Mouse (Mus musculus): ENCODE data around the gene Eef1akmt3. TPM values are rescaled to one million over a fixed set of nuclear protein-coding genes. Genes with fewer than 3 reads are reported as not detected.

The Eef1akmt3 gene
- not detected for polyA plus RNA-seq (2014; fragmentation: Illumina TruSeq; extraction: RNeasy Lipid Tissue Mini Kit (QIAGEN cat#74804); ENCODE audit: low read depth, low replicate concordance)

DNA sequence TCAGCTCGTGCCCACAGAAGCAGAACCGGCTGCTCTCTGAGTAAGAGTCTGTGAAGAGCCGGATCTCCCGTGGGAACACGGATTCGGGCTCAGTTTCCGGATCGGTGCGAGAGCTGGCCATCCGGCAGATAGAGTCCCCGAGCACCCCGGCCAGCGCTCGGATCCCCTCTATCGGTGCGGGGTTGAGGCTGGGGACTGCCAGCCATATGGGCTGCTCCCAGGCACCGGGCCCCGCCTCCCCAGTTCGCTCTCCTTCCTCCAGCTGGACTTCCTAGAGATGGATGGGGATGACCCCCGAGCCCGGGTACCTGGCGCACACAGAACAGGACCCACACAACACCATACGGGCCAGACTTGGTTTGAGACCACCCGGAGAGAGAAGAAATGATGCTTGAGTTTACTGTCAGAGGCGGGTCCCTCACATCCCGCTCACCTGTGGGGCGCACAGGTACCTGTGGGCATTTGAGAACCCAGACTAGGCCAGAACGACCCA, at the start of gene Eef1akmt3, which contains the start of gene Mettl1:
Eef1akmt3 (minus strand) TSS at position 240 of the 493 bp plus-strand sequence.
Mettl1 (plus strand) TSS at position 141 of the 493 bp plus-strand sequence.

DNA sequence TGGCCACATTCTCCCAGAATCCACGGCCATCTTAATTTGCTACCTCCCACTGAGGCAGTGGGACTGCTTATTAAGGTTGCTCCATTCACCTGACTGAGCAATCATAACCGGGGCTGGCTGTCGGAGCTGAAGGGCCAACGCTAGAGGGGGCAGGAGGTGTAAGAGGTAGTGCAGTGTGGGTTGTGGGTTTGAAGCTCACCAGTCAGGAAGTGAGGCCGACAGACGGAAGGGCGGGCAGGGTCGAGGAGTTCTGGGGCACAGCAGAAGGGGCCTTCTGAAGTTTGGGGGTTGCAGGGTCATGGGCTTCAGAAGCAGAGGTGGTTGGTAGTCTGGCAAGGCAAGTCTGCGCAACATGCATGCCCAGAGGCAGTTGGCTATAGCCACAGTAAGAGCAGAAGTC, 33.8 kb upstream of the Eef1akmt3 start, which contains the start of gene Agap2:
Agap2 (plus strand) TSS at position 205 of the 400 bp plus-strand sequence.

DNA sequence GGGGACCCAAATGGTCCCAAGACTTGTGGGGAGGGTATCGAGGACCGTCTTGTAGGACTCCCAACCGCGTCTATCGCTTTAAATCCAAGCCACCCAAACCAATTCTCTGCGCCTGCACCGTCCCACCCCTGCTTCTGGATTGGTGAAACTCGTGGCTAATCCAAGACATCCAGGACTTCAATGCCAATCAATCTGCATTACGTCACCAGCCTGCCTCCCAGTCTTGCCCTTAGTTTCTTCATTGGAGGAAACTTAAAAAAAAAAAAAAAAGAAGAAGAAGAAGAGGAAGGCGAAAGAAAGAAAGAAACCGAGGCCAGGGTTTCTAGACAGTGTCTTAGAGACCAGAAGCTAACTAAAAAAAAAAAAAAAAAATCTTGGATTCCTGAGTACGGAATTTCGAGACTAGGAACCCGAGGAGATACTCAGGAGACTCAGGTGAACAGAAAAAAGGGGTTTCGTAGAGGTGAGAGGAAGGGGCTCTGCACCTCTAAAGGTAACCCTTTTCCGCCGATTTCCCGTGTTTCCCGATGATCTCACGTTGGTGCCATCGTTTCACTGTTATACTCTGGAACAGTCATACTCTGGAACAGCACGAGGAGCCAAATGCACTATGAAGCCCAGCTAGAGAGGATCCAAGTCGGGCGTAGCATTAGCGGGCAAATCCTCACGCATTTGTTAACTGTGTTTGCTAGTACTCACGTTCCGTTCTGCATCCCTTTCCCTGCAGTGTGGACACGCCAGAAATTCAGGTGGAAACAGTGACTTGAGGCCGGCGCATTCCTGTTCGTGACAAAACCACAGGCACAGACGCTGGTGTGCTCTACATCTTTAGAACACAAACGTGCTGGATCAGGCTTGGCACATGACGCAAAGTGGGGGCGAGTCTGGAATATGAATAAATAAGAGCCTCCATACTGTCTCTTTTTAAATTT, 29.1 kb upstream of the Eef1akmt3 start, which contains the start of gene Tspan31:
Tspan31 (minus strand) TSS at position 75 of the 932 bp plus-strand sequence.

DNA sequence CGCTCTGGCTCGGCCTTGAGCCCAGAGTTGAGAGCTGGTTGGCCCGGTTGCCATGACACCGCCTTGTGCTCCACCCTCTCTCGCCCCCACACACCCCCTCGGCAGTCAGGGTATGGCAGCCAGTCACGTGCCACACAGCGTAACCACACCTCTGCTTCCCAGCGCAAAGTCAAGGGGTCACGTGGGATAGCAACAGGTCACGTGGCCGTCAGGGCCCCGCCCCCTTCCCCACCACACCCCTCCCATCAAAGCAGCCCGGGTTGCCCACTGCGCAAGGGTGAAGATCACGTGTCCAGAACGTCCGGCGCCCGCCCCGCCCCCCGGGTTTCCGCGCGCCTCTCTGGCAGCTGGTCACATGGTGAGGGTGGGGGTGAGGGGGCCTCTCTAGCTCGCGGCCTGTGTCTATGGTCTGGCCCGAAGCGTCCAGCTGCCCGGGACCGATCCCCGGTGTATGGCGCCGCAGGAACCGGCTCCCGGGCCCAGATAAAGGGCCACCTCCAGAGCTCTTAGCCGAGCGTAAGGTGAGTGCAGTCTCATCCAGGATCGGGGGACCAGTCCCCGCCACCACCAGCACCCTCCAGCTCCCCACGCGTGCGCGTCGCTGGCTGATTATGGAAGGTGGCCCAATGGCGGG, 22.0 kb upstream of the Eef1akmt3 start, which contains the start of gene Cdk4:
Cdk4 (plus strand) TSS at position 296 of the 634 bp plus-strand sequence.

DNA sequence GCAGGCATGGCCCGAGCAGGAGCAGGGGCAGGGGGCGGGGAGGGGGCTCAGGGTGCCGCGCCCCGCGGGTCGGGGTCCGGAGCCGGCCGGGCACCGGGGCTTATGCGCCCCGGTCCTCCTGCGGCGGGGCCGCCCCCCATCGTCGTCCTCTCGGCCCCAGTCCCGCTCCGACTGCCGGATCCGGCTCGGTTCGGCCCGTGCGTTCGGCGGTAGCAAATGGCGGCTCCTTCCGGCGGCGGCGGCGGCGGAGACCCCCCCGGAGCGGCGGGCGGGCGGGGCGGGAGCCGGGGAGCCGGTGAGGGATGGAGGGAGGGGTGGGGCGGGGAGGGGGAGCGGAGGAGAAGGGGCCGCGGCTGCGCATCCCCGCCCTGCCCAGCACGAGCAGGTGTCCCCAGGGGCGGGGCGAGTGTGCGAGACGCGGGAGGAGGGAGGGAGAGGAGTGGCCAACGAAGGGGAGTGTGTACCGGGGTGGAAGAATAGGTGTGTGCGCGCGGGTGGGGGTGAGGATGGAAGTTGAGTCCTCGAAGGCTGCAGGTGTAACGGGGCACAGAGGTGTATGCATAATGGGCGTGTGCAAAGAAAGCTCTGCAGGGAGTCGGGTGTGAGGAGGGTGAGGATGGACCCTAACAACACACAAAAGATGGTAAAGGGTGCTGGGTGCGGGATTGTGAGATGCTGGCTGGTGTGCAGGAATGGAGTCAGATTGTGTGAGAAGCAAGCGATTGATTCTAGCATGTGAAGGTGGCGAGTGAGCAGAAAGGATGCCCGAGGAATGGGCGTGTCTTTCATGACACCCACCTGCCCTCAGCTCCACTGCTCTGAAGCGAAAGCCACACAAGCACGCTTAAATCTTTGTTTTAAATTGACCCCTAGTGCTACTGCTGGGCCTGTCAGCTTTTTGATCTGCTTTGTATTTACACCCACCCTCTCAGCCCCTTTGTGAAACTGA, 18.9 kb upstream of the Eef1akmt3 start, which contains the start of gene March9:
March9 (minus strand) TSS at position 217 of the 949 bp plus-strand sequence.

DNA sequence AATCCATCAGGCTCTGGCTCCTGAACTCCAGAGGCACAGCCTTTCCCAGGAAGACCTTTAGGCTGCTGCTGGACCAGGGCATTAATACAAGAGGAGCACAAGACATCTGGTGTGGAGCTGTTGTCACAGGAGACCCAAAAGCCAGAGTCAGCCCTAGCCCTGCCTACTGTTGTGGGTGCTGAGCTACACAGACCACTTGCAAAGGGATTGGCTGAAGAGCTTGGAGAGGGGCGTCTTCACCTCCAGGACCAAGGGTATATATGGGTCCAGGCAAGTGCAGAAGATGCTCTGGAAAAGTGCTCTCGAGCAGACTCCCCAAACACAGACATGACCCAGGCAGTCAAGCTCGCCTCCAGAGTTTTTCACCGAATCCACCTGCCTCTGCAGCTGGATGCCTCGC, 6.6 kb upstream of the Eef1akmt3 start, which contains the start of gene Cyp27b1:
Cyp27b1 (plus strand) TSS at position 297 of the 400 bp plus-strand sequence.

DNA sequence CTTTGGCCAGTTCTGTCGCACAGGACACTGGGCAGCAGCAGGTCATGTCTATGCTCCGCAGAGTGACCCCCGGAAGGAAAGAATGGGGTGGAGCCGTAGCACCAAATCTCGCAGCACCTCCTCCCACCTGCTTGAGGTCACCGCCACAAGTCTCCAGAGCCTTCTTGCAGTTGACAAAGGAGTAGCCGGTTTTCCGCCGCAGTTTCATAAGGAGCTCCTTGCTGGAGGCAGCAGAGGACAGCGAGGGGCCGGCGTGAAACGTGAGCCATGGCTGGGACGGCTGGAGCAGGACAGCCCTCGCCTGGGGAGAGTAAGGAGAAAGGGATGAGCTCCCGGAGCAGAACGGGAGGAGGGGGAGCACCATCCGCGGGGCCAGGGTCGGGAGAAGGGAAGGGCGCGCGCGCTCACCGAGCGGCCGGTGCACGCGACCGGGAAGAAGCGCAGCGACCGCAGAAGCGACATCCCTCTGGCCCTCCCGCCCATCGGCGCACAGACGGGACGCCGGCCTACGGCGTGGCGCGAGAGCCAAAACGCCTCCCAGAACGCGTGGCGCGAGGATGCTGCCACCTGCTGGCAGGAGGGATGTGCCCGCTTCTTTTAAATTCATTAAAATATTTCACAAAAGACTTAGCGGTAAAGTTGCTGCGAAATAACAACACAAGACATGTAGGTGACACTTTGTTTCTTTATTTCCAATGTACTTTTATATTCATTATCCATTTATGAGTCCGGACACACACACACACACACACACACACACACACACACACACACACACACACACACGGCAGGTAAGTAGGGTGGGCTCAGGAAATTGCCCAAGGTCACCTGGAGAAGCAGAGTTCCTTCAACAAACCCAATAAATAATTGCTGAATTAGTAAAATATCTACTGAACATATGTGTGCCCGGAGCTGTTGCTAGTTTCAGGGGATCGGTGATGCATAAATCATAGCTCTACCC, 10.7 kb downstream of the Eef1akmt3 start, which contains the start of gene Tsfm:
Tsfm (minus strand) TSS at position 505 of the 961 bp plus-strand sequence.

DNA sequence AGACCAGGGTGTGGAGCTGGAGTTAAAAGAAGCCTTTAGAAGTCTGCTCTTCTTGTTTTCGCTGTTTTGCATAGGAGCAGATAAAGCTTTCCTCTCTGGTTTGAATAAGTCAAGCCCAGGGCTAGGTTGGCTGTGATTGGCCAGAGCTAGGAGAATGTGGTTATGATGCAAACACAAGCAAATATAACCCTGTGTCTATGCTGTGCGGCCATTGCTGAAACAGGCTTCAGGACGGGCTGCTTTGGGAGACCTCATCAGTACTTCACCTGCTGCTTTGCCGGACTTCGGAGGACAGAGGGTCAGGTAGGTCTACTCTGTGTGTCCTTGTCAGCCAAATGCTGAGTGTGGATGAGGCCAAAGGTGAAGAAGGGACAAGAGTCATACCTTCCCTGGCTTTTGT, 40.8 kb downstream of the Eef1akmt3 start, which contains the start of gene Avil:
Avil (plus strand) TSS at position 181 of the 400 bp plus-strand sequence.

Other genes with a start within 250 kb of the Eef1akmt3 start
- 2.3 TPM for gene Atp23, start 140.2 kb downstream of the Eef1akmt3 start, polyA plus RNA-seq (2014; fragmentation: Illumina TruSeq; extraction: RNeasy Lipid Tissue Mini Kit (QIAGEN cat#74804); ENCODE audit: low read depth, low replicate concordance)
- gene Ctdsp2, start 62.8 kb downstream of the Eef1akmt3 start, polyA plus RNA-seq (2014; fragmentation: Illumina TruSeq; extraction: RNeasy Lipid Tissue Mini Kit (QIAGEN cat#74804); ENCODE audit: low read depth, low replicate concordance), result 9.4 TPM
- gene Avil, start 40.8 kb downstream of the Eef1akmt3 start, polyA plus RNA-seq (2014; fragmentation: Illumina TruSeq; extraction: RNeasy Lipid Tissue Mini Kit (QIAGEN cat#74804); ENCODE audit: low read depth, low replicate concordance), result not detected
- 10.8 TPM for gene Tsfm, start 10.7 kb downstream of the Eef1akmt3 start, polyA plus RNA-seq (2014; fragmentation: Illumina TruSeq; extraction: RNeasy Lipid Tissue Mini Kit (QIAGEN cat#74804); ENCODE audit: low read depth, low replicate concordance)
- 3.3 TPM for gene Mettl1, start 99 bp downstream of the Eef1akmt3 start, polyA plus RNA-seq (2014; fragmentation: Illumina TruSeq; extraction: RNeasy Lipid Tissue Mini Kit (QIAGEN cat#74804); ENCODE audit: low read depth, low replicate concordance)
- gene Cyp27b1, start 6.7 kb upstream of the Eef1akmt3 start, polyA plus RNA-seq (2014; fragmentation: Illumina TruSeq; extraction: RNeasy Lipid Tissue Mini Kit (QIAGEN cat#74804); ENCODE audit: low read depth, low replicate concordance), result not detected
- gene March9, start 18.7 kb upstream of the Eef1akmt3 start, polyA plus RNA-seq (2014; fragmentation: Illumina TruSeq; extraction: RNeasy Lipid Tissue Mini Kit (QIAGEN cat#74804); ENCODE audit: low read depth, low replicate concordance), result not detected
- 18.1 TPM for gene Cdk4, start 22.0 kb upstream of the Eef1akmt3 start, polyA plus RNA-seq (2014; fragmentation: Illumina TruSeq; extraction: RNeasy Lipid Tissue Mini Kit (QIAGEN cat#74804); ENCODE audit: low read depth, low replicate concordance)
- gene Tspan31, start 28.8 kb upstream of the Eef1akmt3 start, polyA plus RNA-seq (2014; fragmentation: Illumina TruSeq; extraction: RNeasy Lipid Tissue Mini Kit (QIAGEN cat#74804); ENCODE audit: low read depth, low replicate concordance), result 166 TPM
- gene Agap2, start 33.8 kb upstream of the Eef1akmt3 start, polyA plus RNA-seq (2014; fragmentation: Illumina TruSeq; extraction: RNeasy Lipid Tissue Mini Kit (QIAGEN cat#74804); ENCODE audit: low read depth, low replicate concordance), result not detected
- 25.1 TPM for gene Os9, start 79.6 kb upstream of the Eef1akmt3 start, polyA plus RNA-seq (2014; fragmentation: Illumina TruSeq; extraction: RNeasy Lipid Tissue Mini Kit (QIAGEN cat#74804); ENCODE audit: low read depth, low replicate concordance)
- gene B4galnt1, start 123.7 kb upstream of the Eef1akmt3 start, polyA plus RNA-seq (2014; fragmentation: Illumina TruSeq; extraction: RNeasy Lipid Tissue Mini Kit (QIAGEN cat#74804); ENCODE audit: low read depth, low replicate concordance), result 5.3 TPM
- 1.7 TPM for gene Slc26a10, start 139.1 kb upstream of the Eef1akmt3 start, polyA plus RNA-seq (2014; fragmentation: Illumina TruSeq; extraction: RNeasy Lipid Tissue Mini Kit (QIAGEN cat#74804); ENCODE audit: low read depth, low replicate concordance)
- gene Arhgef25, start 148.6 kb upstream of the Eef1akmt3 start, polyA plus RNA-seq (2014; fragmentation: Illumina TruSeq; extraction: RNeasy Lipid Tissue Mini Kit (QIAGEN cat#74804); ENCODE audit: low read depth, low replicate concordance), result 1.2 TPM
- 0.64 TPM for gene Dtx3, start 154.2 kb upstream of the Eef1akmt3 start, polyA plus RNA-seq (2014; fragmentation: Illumina TruSeq; extraction: RNeasy Lipid Tissue Mini Kit (QIAGEN cat#74804); ENCODE audit: low read depth, low replicate concordance)
- gene Pip4k2c, start 170.1 kb upstream of the Eef1akmt3 start, polyA plus RNA-seq (2014; fragmentation: Illumina TruSeq; extraction: RNeasy Lipid Tissue Mini Kit (QIAGEN cat#74804); ENCODE audit: low read depth, low replicate concordance), result 5.8 TPM
- gene Kif5a, start 221.8 kb upstream of the Eef1akmt3 start, polyA plus RNA-seq (2014; fragmentation: Illumina TruSeq; extraction: RNeasy Lipid Tissue Mini Kit (QIAGEN cat#74804); ENCODE audit: low read depth, low replicate concordance), result 0.13 TPM
- 20.1 TPM for gene Dctn2, start 224.9 kb upstream of the Eef1akmt3 start, polyA plus RNA-seq (2014; fragmentation: Illumina TruSeq; extraction: RNeasy Lipid Tissue Mini Kit (QIAGEN cat#74804); ENCODE audit: low read depth, low replicate concordance)
- gene Mbd6, start 247.5 kb upstream of the Eef1akmt3 start, polyA plus RNA-seq (2014; fragmentation: Illumina TruSeq; extraction: RNeasy Lipid Tissue Mini Kit (QIAGEN cat#74804); ENCODE audit: low read depth, low replicate concordance), result 1.9 TPM